Mouse (Mus musculus) kidney, adult 2 months (tissue): Measurements from ENCODE around the gene Crybb3. TPM values are rescaled to one million over a fixed set of nuclear protein-coding genes. Genes with fewer than 3 reads are reported as not detected.
A peak's percentile ranks its signal among the peaks of the same experiment; 100 is the strongest.
"Not testable (repeated sequence)": the region's sequence is repeated elsewhere in the genome, so short reads cannot be mapped to it uniquely, and the experiment has no call there.

Source experiments
- DNase-seq: peaks from one replicate; pipeline ENCODE4 v3.0.0; 2021
- H3K27ac ChIP-seq: fragments of 200-500 bp; 2 replicates; pipeline ENCODE4 v1.5.1; 2012; ENCODE audit warnings: low read depth, low read length, control low read depth, inconsistent platforms; ENCODE audit not compliant: insufficient read depth
- H3K27me3 ChIP-seq: fragments of 200-500 bp; replicated peaks from 2 replicates; pipeline ENCODE4 v1.6.1; 2012; ENCODE audit warnings: mild to moderate bottlenecking, moderate library complexity, low read length, inconsistent platforms; ENCODE audit not compliant: control insufficient read depth, insufficient read depth
- H3K36me3 ChIP-seq: fragments of 200-500 bp; 2 replicates; pipeline ENCODE4 v1.6.1; 2012; ENCODE audit warnings: mild to moderate bottlenecking, moderate library complexity, low read length, inconsistent platforms; ENCODE audit not compliant: control insufficient read depth, insufficient read depth
- H3K4me1 ChIP-seq: fragments of 200-500 bp; 2 replicates; pipeline ENCODE4 v1.6.1; 2011; ENCODE audit warnings: low read length; ENCODE audit not compliant: control insufficient read depth, insufficient read depth
- H3K4me3 ChIP-seq: fragments of 200-500 bp; 2 replicates; pipeline ENCODE4 v1.5.1; 2011; ENCODE audit warnings: mild to moderate bottlenecking, low read depth, low read length, control low read depth; ENCODE audit not compliant: insufficient read depth
- CTCF ChIP-seq: fragments of 200-500 bp; conservative IDR thresholded peaks from 2 replicates; pipeline ENCODE4 v1.5.1; 2011; ENCODE audit warnings: low read depth, mild to moderate bottlenecking, control low read depth, low read length, moderate library complexity, mixed read lengths; ENCODE audit not compliant: insufficient read depth, insufficient read length
- POLR2A ChIP-seq: fragments of 200-500 bp; IDR thresholded peaks from one replicate; pipeline ENCODE4 v1.6.1; 2011; ENCODE audit warnings: low read depth, low read length, control low read depth
- WGBS: fragments of 180-500 bp; shearing (Covaris S2); methylation state at CpG from one replicate; pipeline ENCODE4 v1.1.7; 2018; 5-methylcytosine and 5-hydroxymethylcytosine counted together
- polyA plus RNA-seq: library from polyadenylated mRNA; depleted of rRNA; stranded (reverse); fragments of >200 nt; gene quantifications from 2 replicates; pipeline ENCODE4 v1.2.3, GENCODE M21; 2012

Gene Crybb3
- polyA plus RNA-seq, 1 experiment = 2.8 TPM

DNA sequence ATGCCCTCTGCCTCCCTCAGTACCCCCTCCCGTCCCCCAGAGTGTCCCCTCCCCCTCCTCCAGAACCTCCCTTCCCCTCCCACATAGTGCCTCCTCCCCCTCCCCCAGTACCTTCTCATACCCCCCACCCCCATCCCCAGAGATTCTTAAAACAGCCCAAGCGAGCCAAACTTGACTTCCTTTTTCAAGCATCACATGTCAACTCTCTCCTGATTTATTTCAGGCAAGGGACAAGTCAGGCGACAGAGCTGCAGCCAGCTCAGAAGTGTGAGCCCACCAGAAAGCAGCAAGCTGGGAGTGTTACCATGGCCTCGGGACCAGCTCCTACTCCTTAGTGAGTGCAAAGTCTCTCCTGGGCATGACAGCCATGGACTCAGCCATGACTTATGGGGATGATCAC, 30.0 kb upstream of the Crybb3 start:
- TF ChIP-seq CTCF (no peak), POLR2A (no peak)
- no peak for DNase-seq
- Histone ChIP-seq H3K4me1 (peaks cover 3% of the 10 kb centered on the region; the same call in 1 of the 2 replicates), H3K27me3 (no peaks in the 10 kb centered on the region), H3K27ac (no peak overlapping the region), H3K36me3 (no peaks in the 10 kb centered on the region), H3K4me3 (no peak overlapping the region)
- 26% methylated on average over 4 of the region's 4 CpGs for WGBS

DNA sequence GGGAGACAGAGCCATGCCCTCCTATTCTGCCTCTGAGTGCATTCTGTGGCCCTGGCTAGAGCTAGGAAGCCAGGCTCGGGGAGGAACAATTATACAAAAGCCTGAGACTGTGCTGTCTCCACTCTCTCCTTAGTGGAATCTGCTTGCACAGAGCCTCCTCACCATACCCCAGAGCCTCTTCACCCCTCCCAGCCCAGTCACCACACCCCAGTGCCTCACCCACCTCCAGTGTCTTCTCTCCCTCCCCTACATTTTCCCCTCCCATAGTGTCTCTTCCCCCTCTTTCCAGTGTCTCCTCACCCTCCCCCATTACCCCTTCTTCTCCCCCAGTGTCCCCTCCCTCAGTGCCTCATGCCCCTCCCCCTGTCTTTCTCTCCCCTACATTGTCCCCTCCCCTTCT, 29.5 kb upstream of the Crybb3 start:
- 38% methylated on average over 1 of the region's 1 CpGs for WGBS
- no peak overlapping the region for H3K4me3 ChIP-seq
- no peak overlapping the region for H3K27ac ChIP-seq
- no peaks in the 10 kb centered on the region for H3K36me3 ChIP-seq
- H3K4me1 ChIP-seq = peaks cover 3% of the 10 kb centered on the region; the same call in 1 of the 2 replicates
- no peak for DNase-seq
- TF ChIP-seq POLR2A (no peak), CTCF (no peak)
- H3K27me3 ChIP-seq = no peaks in the 10 kb centered on the region

DNA sequence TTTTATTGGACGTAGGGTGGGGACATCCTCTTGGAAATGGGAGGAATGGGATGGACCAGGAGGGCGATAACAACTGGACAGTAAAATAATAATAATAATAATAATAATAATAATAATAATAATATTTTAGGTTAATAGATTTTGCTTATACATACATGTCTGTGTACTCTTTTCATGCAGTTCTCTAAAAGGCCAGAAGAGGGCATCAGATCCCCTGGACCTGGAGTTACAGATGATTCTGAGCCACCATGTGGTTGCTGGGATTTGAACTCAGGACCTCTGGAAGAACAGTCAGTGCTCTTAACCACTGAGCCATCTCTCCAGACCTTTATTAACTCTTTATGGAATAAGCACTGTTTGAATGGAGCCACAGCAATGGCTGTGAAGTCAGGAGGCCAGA, 28.3 kb upstream of the Crybb3 start:
- H3K27me3 ChIP-seq, H3K4me1 ChIP-seq, H3K27ac ChIP-seq, H3K36me3 ChIP-seq, H3K4me3 ChIP-seq: not testable (repeated sequence)
- peak; percentile 33; the same call in 1 of the 2 replicates for TF ChIP-seq CTCF
- peak; percentile 45 for DNase-seq
- WGBS = 94% methylated on average over 2 of the region's 2 CpGs

DNA sequence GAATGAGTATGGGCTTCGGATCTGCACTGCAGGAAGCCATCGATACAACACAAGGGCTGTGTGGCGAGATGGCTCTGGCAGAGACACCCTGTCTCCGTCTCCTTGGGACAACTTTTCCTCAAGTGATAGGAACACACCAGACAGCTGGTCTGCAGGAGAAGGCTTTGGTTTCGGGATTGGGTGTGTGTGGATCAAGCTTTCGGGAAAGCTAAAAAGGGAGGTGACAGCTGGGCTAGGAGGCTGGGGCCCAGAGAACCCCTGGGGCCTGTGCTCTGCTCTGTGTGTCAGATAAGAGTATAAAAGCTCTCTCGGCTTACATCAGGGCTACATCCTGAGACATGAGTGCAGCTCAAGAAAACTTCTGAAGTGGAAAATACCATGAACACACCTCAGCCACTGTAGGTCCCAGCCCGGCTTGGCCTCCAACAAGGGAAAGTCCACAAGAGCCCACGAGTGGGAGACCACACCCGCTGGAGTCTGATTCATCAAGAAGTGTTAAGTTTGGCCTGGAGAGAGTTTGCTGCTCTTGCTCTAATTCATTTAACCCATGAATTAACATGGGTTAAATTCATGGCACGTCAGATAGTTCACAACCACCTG, 26.9 kb upstream of the Crybb3 start:
- TF ChIP-seq POLR2A (no peak), CTCF (0 out of 2 replicates have a peak, but pooled peaks have one; percentile 7)
- H3K4me3 ChIP-seq = no peak overlapping the region
- WGBS = 86% methylated on average over 11 of the region's 11 CpGs

DNA sequence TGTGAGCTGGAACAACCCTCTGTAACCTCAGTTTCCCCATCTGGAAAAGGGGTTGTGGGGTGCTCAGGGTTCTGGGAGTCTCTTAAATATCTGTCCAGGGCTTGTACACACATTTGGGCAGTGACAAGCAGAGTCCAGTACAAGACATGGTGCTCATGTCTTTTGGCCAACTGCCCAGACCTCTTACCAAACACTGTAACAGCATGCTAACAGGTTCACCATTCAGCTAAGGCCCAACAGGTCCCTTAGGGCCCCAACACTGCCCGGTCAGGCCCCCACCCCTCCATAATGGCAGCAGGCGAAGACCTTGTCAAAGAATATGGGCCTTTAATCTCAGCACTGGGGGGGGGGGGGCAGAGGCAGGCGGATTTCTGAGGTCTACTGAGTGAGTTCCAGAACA, 26.3 kb upstream of the Crybb3 start:
- no peak overlapping the region for H3K27ac ChIP-seq
- 80% methylated on average over 3 of the region's 3 CpGs for WGBS
- H3K4me3 ChIP-seq = no peak overlapping the region
- H3K4me1 ChIP-seq = no peaks in the 10 kb centered on the region; the same call in 1 of the 2 replicates
- H3K36me3 ChIP-seq = no peaks in the 10 kb centered on the region
- peak; percentile 49 for DNase-seq
- H3K27me3 ChIP-seq = no peaks in the 10 kb centered on the region
- TF ChIP-seq POLR2A = no peak
- TF ChIP-seq CTCF = no peak

More for the DNA sequence above, 26.9 kb upstream of the Crybb3 start:
- no peak for DNase-seq
- H3K27me3 ChIP-seq = no peaks in the 10 kb centered on the region
- no peaks in the 10 kb centered on the region; the same call in 1 of the 2 replicates for H3K4me1 ChIP-seq
- no peaks in the 10 kb centered on the region for H3K36me3 ChIP-seq
- no peak overlapping the region for H3K27ac ChIP-seq

DNA sequence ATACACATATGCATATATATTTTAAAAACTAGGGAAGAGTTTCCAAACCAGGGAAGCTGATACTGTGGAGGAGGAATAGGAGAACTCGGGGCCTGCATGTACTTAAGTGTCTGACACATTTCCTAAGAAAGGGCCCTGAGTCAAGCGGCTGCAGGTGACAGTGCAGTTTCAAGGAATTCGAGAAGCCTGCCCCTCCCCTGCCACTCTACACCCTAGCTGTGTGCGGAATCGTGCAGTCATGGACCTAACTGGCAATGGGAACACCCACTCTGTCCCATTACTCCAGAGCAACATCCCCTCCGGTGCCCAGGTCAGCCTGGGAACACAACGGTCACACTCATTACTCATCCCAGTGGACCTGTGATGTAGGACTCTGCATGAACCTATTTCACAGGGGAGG, 25.2 kb upstream of the Crybb3 start:
- H3K4me3 ChIP-seq = no peak overlapping the region
- 52% methylated on average over 7 of the region's 7 CpGs for WGBS
- TF ChIP-seq CTCF = no peak
- no peak for TF ChIP-seq POLR2A
- H3K4me1 ChIP-seq = no peaks in the 10 kb centered on the region; the same call in 1 of the 2 replicates
- H3K27ac ChIP-seq = no peak overlapping the region
- H3K36me3 ChIP-seq = no peaks in the 10 kb centered on the region
- H3K27me3 ChIP-seq = no peaks in the 10 kb centered on the region
- DNase-seq = no peak

DNA sequence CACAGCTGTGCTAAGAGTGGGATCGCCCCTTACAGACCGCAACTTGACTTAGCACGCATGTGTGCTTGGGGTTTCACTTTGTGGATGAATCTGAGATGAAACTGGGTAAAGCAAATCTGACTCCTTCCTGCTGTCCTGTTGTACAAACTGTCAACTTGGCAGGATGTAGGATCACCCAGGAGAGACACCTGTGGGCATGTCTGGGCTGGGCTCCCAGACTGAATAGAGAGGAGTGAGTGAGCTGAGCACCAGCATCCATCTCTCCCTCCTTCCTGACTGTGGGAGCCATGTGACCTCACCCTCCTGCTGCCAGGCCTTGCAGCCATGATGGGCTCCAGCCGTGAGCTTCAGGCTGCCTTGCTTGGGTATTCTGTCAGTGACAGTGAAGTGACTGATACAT, 24.1 kb upstream of the Crybb3 start:
- H3K4me3 ChIP-seq = no peak overlapping the region
- H3K27ac ChIP-seq = no peak overlapping the region
- H3K4me1 ChIP-seq = no peaks in the 10 kb centered on the region; the same call in 1 of the 2 replicates
- TF ChIP-seq CTCF (no peak), POLR2A (no peak)
- H3K27me3 ChIP-seq = no peaks in the 10 kb centered on the region
- H3K36me3 ChIP-seq = no peaks in the 10 kb centered on the region
- no peak for DNase-seq
- WGBS = 87% methylated on average over 4 of the region's 4 CpGs
